Mouse (Mus musculus) hindbrain, embryonic 16.5 days (tissue): ENCODE results near the gene Slc39a8. TPM values are rescaled to one million over a fixed set of nuclear protein-coding genes. Genes with fewer than 3 reads are reported as not detected.

Source experiments
- ATAC-seq: fragments of 200-750 bp; cut with Nextera tagmentation; 2 replicates; pipeline ENCODE4 v1.8.0; 2017; ENCODE audit warnings: moderate TSS enrichment, moderate library complexity
- H3K27ac ChIP-seq: fragments of 300-500 bp; sonication (generic); 2 replicates; pipeline ENCODE4 v1.5.1; 2014; ENCODE audit warnings: low read depth, mild to moderate bottlenecking, control low read depth, low read length, moderate library complexity
- H3K27me3 ChIP-seq: fragments of 300-500 bp; sonication (generic); replicated peaks from 2 replicates; pipeline ENCODE4 v1.6.1; 2014; ENCODE audit warnings: low read length; ENCODE audit not compliant: control insufficient read depth, insufficient read depth
- H3K36me3 ChIP-seq: fragments of 300-500 bp; sonication (generic); 2 replicates; pipeline ENCODE4 v1.6.1; 2014; ENCODE audit warnings: mild to moderate bottlenecking, low read length, moderate library complexity, mixed read lengths; ENCODE audit not compliant: control insufficient read depth, insufficient read depth
- H3K4me1 ChIP-seq: fragments of 300-500 bp; sonication (generic); 2 replicates; pipeline ENCODE4 v1.6.1; 2014; ENCODE audit warnings: low read depth, low read length; ENCODE audit not compliant: control insufficient read depth, insufficient read depth
- H3K4me2 ChIP-seq: fragments of 300-500 bp; sonication (generic); 2 replicates; pipeline ENCODE4 v1.6.1; 2014; ENCODE audit warnings: mild to moderate bottlenecking, low read length, control low read depth, moderate library complexity
- H3K4me3 ChIP-seq: fragments of 300-500 bp; sonication (generic); 2 replicates; pipeline ENCODE4 v1.5.1; 2014; ENCODE audit warnings: mild to moderate bottlenecking, low read length, control low read depth, moderate library complexity
- H3K9ac ChIP-seq: fragments of 300-500 bp; sonication (generic); 2 replicates; pipeline ENCODE4 v1.6.1; 2014; ENCODE audit warnings: low read depth, mild to moderate bottlenecking, control low read depth, low read length, moderate library complexity
- H3K9me3 ChIP-seq: fragments of 300-500 bp; sonication (generic); 2 replicates; pipeline ENCODE4 v1.6.1; 2014; ENCODE audit warnings: mild to moderate bottlenecking, low read length, moderate library complexity; ENCODE audit not compliant: control insufficient read depth
- WGBS: fragments of 180-500 bp; shearing (Covaris S2); extraction: QIAGEN DNeasy Blood & Tissue Kit; methylation state at CpG from one replicate; pipeline ENCODE4 v1.1.7; 2014; 5-methylcytosine and 5-hydroxymethylcytosine counted together
- polyA plus RNA-seq: library from polyadenylated mRNA; unstranded; fragments of >200 nt; fragmentation: Nextera tagmentation; extraction: Ambion mirVana; gene quantifications from 2 replicates; pipeline ENCODE4 v1.2.1, GENCODE M21; 2015

Slc39a8 gene
- 11.2 and 12.2 TPM in 2 replicates for polyA plus RNA-seq

GRCm38 (mm10) chr3:135825016-135825753 lies at the start of gene Slc39a8:
Gene Slc39a8 (plus strand): TSS chr3:135825279.
- peak within 1 kb of the TSS; percentile 68 for H3K9ac ChIP-seq
- H3K4me2 ChIP-seq = peak within 1 kb of the TSS; percentile 97
- peak within 1 kb of the TSS; percentile 59 for H3K4me3 ChIP-seq
- peaks cover 5% of the 10 kb centered on the region for H3K27me3 ChIP-seq
- peak; percentile 92 for ATAC-seq
- H3K36me3 ChIP-seq = no peaks in the 10 kb centered on the region
- H3K27ac ChIP-seq = peak within 1 kb of the TSS; percentile 55
- H3K9me3 ChIP-seq = no peaks in the 10 kb centered on the region
- H3K4me1 ChIP-seq = peaks cover 10% of the 10 kb centered on the region
- WGBS = 4% methylated on average over 22 of the region's 22 CpGs

- Histone ChIP-seq H3K9ac (no peak overlapping the region), H3K4me3 (no peak overlapping the region), H3K27me3 (no peaks in the 10 kb centered on the region), H3K4me1 (no peaks in the 10 kb centered on the region), H3K4me2 (no peak overlapping the region), H3K9me3 (no peaks in the 10 kb centered on the region), H3K27ac (no peak overlapping the region), H3K36me3 (no peaks in the 10 kb centered on the region)
- 80% methylated on average over 7 of the region's 7 CpGs for WGBS
- no peak for ATAC-seq
These were observed 40.0 kb upstream of the Slc39a8 start for GRCm38 (mm10) chr3:135785065-135785464.

- WGBS = 97% methylated on average over 6 of the region's 6 CpGs
- no peak overlapping the region for H3K4me2 ChIP-seq
- H3K36me3 ChIP-seq = no peaks in the 10 kb centered on the region
- H3K27ac ChIP-seq = no peak overlapping the region
- no peaks in the 10 kb centered on the region for H3K4me1 ChIP-seq
- no peaks in the 10 kb centered on the region for H3K27me3 ChIP-seq
- no peak overlapping the region for H3K4me3 ChIP-seq
- ATAC-seq = no peak
- no peaks in the 10 kb centered on the region for H3K9me3 ChIP-seq
- H3K9ac ChIP-seq = no peak overlapping the region
These were observed 29.0 kb upstream of the Slc39a8 start for GRCm38 (mm10) chr3:135796117-135796516.

- Histone ChIP-seq H3K36me3 (no peaks in the 10 kb centered on the region), H3K4me1 (no peaks in the 10 kb centered on the region), H3K9me3 (no peaks in the 10 kb centered on the region), H3K9ac (no peak overlapping the region), H3K4me2 (no peak overlapping the region), H3K27me3 (no peaks in the 10 kb centered on the region), H3K27ac (no peak overlapping the region), H3K4me3 (no peak overlapping the region)
- 45% methylated on average over 3 of the region's 3 CpGs for WGBS
- ATAC-seq = no peak
These were observed 26.8 kb upstream of the Slc39a8 start for GRCm38 (mm10) chr3:135798241-135798640.

GRCm38 (mm10) chr3:135798665-135799064 lies 26.4 kb upstream of the Slc39a8 start:
- no peak overlapping the region for H3K4me3 ChIP-seq
- 73% methylated on average over 1 of the region's 1 CpGs for WGBS
- H3K9me3 ChIP-seq = no peaks in the 10 kb centered on the region
- H3K36me3 ChIP-seq = no peaks in the 10 kb centered on the region
- no peak overlapping the region for H3K9ac ChIP-seq
- no peak for ATAC-seq
- no peak overlapping the region for H3K27ac ChIP-seq
- H3K27me3 ChIP-seq = no peaks in the 10 kb centered on the region
- H3K4me1 ChIP-seq = no peaks in the 10 kb centered on the region
- H3K4me2 ChIP-seq = no peak overlapping the region

- Histone ChIP-seq H3K27me3 (no peaks in the 10 kb centered on the region), H3K9ac (no peak overlapping the region), H3K9me3 (no peaks in the 10 kb centered on the region), H3K4me2 (no peak overlapping the region), H3K4me3 (no peak overlapping the region), H3K4me1 (no peaks in the 10 kb centered on the region), H3K27ac (no peak overlapping the region), H3K36me3 (no peaks in the 10 kb centered on the region)
- no peak for ATAC-seq
- WGBS = 87% methylated on average over 14 of the region's 14 CpGs
These were observed 10.4 kb upstream of the Slc39a8 start for GRCm38 (mm10) chr3:135814665-135815064.

GRCm38 (mm10) chr3:135815973-135816727 lies 8.9 kb upstream of the Slc39a8 start:
- Histone ChIP-seq H3K4me3 (no peak overlapping the region), H3K36me3 (no peaks in the 10 kb centered on the region), H3K9me3 (no peaks in the 10 kb centered on the region), H3K27ac (no peak overlapping the region), H3K9ac (no peak overlapping the region), H3K4me2 (no peak overlapping the region), H3K4me1 (no peaks in the 10 kb centered on the region), H3K27me3 (no peaks in the 10 kb centered on the region)
- ATAC-seq = no peak
- 91% methylated on average over 5 of the region's 5 CpGs for WGBS

GRCm38 (mm10) chr3:135817124-135817523 lies 8.0 kb upstream of the Slc39a8 start:
- no peaks in the 10 kb centered on the region for H3K9me3 ChIP-seq
- no peak overlapping the region for H3K4me3 ChIP-seq
- no peaks in the 10 kb centered on the region for H3K36me3 ChIP-seq
- no peak overlapping the region for H3K27ac ChIP-seq
- H3K9ac ChIP-seq = no peak overlapping the region
- 64% methylated on average over 1 of the region's 1 CpGs for whole genome bisulfite sequencing
- no peak overlapping the region for H3K4me2 ChIP-seq
- H3K4me1 ChIP-seq = no peaks in the 10 kb centered on the region
- ATAC-seq = no peak
- H3K27me3 ChIP-seq = no peaks in the 10 kb centered on the region

- peaks cover 5% of the 10 kb centered on the region for H3K27me3 ChIP-seq
- no peak for ATAC-seq
- no peak overlapping the region for H3K4me2 ChIP-seq
- H3K36me3 ChIP-seq = no peaks in the 10 kb centered on the region
- H3K9ac ChIP-seq = no peak overlapping the region
- peaks cover 10% of the 10 kb centered on the region for H3K4me1 ChIP-seq
- 37% methylated on average over 3 of the region's 4 CpGs for WGBS
- no peak overlapping the region for H3K4me3 ChIP-seq
- H3K9me3 ChIP-seq = no peaks in the 10 kb centered on the region
- H3K27ac ChIP-seq = no peak overlapping the region
These were observed 643 bp upstream of the Slc39a8 start for GRCm38 (mm10) chr3:135824436-135824835.
